Mouse (Mus musculus): ENCODE results near the gene Zdhhc15. TPM values are rescaled to one million over a fixed set of nuclear protein-coding genes. Genes with fewer than 3 reads are reported as not detected.

Zdhhc15 gene
- total RNA-seq, 2 experiments from 2014 or later: 7.8 to 8.1 TPM

Other genes starting within 250 kb of the Zdhhc15 start
- 10 to 100 TPM; 12.8 to 14.2 TPM for gene Uprt, start 188.2 kb downstream of the Zdhhc15 start, total RNA-seq (2021)
- 10 to 100 TPM in 1 of 2 experiments, 1 to 10 TPM in 1; 8.9 to 10.7 TPM for gene Magee2, start 186.2 kb upstream of the Zdhhc15 start, total RNA-seq (2021)

All from left cerebral cortex, postnatal 14 days (tissue).